Mouse (Mus musculus): ENCODE measurements around the gene Slc16a3.

The Slc16a3 gene

DNA sequence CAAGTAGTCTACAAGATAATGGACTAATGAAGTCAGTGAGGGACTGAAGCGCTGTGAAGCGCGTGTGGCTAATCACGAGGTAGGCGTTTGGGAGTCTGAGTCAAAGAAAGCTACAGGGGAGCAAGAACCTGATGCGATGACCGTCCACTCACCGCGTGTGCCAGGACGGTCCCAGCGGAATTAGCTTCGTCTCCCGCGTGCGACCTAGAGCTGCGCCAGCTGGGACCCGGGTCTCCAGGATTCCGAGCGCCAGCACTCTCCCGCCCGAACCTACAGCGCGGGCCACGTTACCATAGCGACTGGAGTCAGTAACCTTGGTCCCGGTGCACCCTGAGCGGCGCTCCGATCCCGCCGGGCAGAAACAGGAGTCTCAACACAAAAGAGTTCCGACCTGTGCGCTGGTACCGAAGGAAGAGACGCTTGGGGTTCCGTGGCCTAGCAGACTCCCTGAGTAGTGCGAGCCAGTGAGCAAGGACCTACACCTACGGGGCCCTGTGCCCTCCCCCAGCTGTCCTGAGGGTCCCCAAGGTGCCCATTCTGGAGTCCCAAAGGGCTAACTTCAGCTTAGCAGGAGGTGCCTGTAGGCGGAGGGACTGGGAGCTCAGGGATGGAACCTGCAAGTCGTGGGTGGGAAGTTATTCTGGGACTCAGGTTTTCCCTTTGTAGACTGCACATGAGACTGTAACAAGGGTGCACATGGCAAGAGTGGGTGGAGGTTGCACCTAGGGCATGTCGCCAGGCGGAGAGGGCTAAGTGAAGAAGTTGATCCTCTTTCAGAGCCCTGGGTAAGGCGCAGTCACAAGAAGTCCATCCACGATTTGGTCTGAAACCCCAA, 15.5 kb upstream of the Slc16a3 start, which contains the start of gene Ccdc57:
TSS of gene Ccdc57 (minus strand) at position 309 of the 835 bp plus-strand sequence.
- H3K36me3 ChIP-seq (ENCODE audit: control insufficient read depth, insufficient read depth, low read length, poor library complexity, severe bottlenecking) = no peaks in the 10 kb centered on the region
- DNase-seq (ENCODE audit: low read depth, low spot score) = peak; percentile 81
- no peaks in the 10 kb centered on the region for H3K27me3 ChIP-seq (ENCODE audit: control insufficient read depth, insufficient read depth, low read length, poor library complexity, severe bottlenecking)

DNA sequence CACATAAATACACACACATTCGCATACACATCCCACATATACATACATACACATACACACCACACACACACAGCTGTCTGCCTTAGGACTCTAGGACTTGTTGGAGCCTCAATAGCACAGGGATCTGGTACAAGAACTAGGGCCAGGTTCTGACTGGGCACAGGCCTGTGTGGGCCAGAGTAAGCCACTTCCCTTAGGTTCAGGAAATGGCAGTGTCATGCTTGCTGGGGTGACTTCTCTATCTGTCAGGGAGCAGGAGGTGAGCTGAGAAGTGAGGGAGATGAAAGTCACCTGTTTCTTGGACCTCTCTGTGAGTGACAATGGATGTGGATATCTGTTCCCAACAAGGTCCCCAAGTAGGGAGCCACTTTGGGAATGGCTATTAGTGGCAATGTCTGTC, 10.3 kb upstream of the Slc16a3 start:
- DNase-seq (ENCODE audit: low read depth, low spot score) = no peak
- no peaks in the 10 kb centered on the region for H3K27me3 ChIP-seq (ENCODE audit: control insufficient read depth, insufficient read depth, low read length, poor library complexity, severe bottlenecking)

DNA sequence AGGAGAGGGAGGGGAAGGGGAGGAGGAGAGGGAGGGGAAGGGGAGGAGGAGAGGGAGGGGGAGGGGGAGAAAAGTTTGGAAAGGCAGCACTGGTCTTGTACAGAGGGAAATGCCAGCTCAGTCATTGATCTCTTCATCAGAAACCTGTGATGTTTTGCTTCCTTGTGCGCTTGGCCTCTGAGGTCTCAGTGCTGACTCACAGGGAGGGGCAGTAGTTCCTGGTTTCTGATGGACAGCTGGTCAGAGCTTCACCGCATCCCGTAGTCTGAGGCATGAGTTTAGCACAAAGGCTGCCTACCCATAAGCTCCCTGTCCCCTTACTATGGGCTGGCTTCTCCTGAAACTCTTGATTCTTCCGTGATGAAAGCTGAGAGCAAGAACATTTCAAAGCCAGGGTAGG, 9.5 kb upstream of the Slc16a3 start:
- Histone ChIP-seq H3K27me3 (ENCODE audit: control insufficient read depth, insufficient read depth, low read length, poor library complexity, severe bottlenecking) (no peaks in the 10 kb centered on the region), H3K36me3 (ENCODE audit: control insufficient read depth, insufficient read depth, low read length, poor library complexity, severe bottlenecking) (no peaks in the 10 kb centered on the region)
- no peak for DNase-seq (ENCODE audit: low read depth, low spot score)

More for the DNA sequence above, 10.3 kb upstream of the Slc16a3 start:
- no peaks in the 10 kb centered on the region for H3K36me3 ChIP-seq (ENCODE audit: control insufficient read depth, insufficient read depth, low read length, poor library complexity, severe bottlenecking)

DNA sequence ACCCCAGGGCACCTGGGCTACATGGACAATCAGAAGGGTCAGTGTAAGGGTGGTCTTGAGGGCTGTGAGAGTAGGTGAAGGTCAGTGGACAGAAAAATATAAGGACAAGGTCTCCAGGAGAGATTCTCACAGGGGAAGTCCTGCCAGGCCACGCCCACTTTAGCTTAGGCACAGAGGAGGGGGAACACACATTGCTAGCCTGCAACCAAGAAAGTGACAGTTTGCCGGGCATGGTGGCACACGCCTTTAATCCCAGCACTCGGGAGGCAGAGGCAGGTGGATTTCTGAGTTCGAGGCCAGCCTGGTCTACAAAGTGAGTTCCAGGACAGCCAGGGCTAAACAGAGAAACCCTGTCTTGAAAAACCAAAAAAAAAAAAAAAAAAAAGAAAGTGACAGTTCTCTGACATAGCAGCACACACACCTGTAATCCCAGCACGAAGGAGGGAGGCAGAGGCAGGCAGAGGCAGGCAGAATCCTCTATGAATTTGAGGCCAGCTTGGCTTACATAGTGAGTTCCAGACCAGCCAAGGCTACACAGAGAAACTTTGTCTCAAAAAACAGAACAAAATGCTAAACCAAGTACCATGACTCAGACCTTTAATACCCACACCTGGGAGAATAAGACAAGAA, 8.5 kb upstream of the Slc16a3 start:
- DNase-seq (ENCODE audit: low read depth, low spot score) = no peak
- H3K27me3 ChIP-seq (ENCODE audit: control insufficient read depth, insufficient read depth, low read length, poor library complexity, severe bottlenecking) = no peaks in the 10 kb centered on the region
- no peaks in the 10 kb centered on the region for H3K36me3 ChIP-seq (ENCODE audit: control insufficient read depth, insufficient read depth, low read length, poor library complexity, severe bottlenecking)

DNA sequence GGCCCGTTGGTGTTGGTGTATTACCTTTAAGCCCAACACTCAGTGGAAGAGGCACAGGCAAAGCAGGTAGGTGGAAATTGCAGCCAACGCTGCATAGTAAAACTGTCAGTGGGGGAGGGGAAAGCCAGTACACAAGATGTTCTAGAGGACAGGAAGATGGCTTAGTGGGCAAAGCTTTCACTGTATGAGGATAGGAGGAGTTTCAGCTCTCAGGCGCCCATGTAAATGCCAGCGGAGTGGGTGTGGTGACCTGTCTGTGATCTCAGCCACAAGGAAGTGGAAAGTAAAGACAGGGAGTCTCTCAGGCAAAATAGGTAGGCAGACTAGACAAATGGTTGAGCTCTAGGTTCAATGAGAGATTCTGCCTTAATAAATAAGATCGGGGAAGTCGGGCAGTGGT, 7.3 kb upstream of the Slc16a3 start:
- DNase-seq (ENCODE audit: low read depth, low spot score) = no peak
- H3K27me3 ChIP-seq (ENCODE audit: control insufficient read depth, insufficient read depth, low read length, poor library complexity, severe bottlenecking) = no peaks in the 10 kb centered on the region
- no peaks in the 10 kb centered on the region for H3K36me3 ChIP-seq (ENCODE audit: control insufficient read depth, insufficient read depth, low read length, poor library complexity, severe bottlenecking)

DNA sequence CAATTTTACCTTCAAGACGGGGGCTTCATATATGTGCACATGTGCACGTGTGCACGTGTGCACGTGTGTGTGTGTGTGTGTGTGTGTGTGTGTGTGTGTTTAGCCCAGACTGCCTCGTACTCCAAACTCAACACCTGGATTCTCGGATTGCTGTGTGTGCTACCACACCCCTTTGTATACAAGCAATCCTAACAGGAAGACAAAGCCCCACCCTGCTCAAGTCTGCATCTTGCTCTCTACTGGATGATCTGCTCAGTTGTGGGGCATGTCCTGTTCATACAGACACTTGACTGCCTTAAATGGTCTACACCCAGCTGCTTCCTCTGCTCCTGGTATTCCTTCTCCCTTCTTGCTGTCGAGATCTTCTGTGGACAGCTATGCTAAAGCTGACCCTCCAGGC, 3.0 kb upstream of the Slc16a3 start:
- Histone ChIP-seq H3K27me3 (ENCODE audit: control insufficient read depth, insufficient read depth, low read length, poor library complexity, severe bottlenecking) (no peaks in the 10 kb centered on the region), H3K36me3 (ENCODE audit: control insufficient read depth, insufficient read depth, low read length, poor library complexity, severe bottlenecking) (no peaks in the 10 kb centered on the region)
- DNase-seq (ENCODE audit: low read depth, low spot score) = no peak

DNA sequence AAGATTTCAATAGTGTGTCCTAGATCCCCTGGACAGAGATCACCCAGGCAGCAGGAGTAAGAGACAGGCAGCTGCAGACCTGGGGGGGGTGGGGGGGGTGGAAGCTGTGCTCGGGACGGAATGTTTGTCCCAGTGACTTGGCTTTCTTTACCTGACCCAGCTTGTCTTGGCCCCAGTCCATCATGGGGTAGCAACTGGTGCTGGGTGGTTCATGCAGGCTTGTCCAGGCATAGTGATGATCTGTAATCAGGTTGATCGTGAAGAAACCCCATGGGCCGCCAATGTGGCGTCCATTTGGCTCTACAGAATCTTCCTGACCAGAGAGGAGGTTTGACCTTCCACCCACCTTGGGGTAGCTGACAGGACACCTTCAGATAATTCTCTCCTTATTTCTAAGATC, 2.4 kb upstream of the Slc16a3 start:
- no peak for DNase-seq (ENCODE audit: low read depth, low spot score)
- no peaks in the 10 kb centered on the region for H3K27me3 ChIP-seq (ENCODE audit: control insufficient read depth, insufficient read depth, low read length, poor library complexity, severe bottlenecking)
- no peaks in the 10 kb centered on the region for H3K36me3 ChIP-seq (ENCODE audit: control insufficient read depth, insufficient read depth, low read length, poor library complexity, severe bottlenecking)

DNA sequence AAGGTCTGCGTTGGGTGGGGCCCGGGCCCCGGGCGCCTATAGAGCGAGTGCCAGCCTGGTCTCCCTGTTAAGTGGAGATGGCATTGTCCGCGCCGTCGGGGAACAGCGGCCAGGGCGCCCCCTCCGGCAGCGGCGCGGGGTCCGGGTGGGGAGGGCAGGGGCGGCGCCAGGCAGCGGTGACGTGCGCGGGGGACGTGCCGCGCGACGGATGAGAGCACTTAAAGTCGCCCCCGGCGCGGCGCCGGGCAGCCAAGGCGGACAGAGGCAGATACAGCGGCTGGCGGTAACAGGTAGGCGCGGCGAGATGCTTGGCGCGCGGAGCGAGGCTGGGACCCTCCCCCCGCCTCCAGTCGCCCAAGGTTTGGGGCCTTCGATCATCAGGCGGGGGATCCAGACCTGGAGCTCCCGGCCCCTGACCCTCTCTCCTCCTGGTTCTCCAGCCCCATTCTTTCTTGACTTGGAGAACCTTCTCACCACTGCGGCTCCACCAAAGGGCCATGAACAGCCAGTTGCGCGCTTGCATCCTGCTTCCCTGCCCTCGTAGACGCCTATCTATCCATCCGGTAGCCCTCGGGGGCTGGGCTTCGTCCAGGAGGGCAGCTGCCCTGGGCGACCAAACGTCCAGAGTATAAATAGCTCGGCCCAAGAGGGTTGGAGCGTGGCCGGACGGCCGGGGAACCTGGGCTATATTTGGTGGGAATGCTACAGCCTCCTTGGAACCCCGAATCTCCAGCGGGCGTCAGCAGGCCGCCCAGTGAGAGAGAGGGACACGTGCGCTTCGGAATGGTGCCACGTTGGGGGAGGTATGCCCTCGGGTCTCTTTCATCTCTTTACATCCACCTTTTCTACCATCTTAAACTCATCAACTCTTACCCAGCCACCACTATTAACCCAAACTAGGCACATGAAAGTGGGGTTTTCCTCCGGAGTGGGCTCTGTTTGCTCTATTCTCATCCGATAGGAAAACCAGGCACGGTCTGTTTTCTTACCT, 876 bp downstream of the Slc16a3 start:
- H3K27me3 ChIP-seq (ENCODE audit: control insufficient read depth, insufficient read depth, low read length, poor library complexity, severe bottlenecking) = no peaks in the 10 kb centered on the region
- DNase-seq (ENCODE audit: low read depth, low spot score) = peak; percentile 53
- no peaks in the 10 kb centered on the region for H3K36me3 ChIP-seq (ENCODE audit: control insufficient read depth, insufficient read depth, low read length, poor library complexity, severe bottlenecking)

DNA sequence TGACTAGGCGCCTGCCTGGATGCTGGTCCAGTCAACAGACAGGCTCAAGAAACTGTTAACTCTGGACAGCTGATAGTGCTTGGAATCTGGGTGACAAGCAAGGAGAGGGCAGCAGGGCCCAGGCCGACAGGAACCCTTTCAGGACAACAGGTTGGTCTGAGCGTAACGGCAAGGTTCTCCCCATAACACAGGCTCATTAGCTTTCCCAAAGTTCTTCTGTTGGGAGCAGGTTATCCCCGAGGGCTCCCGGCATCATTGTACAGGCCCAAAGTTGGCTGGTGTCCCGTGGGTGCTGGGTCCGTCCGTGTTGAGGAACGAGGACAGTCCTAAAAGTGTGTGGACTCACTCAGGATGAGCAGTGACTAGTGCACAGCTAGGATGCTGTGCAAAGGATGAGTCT, 1.6 kb downstream of the Slc16a3 start:
- Histone ChIP-seq H3K27me3 (ENCODE audit: control insufficient read depth, insufficient read depth, low read length, poor library complexity, severe bottlenecking) (no peaks in the 10 kb centered on the region), H3K36me3 (ENCODE audit: control insufficient read depth, insufficient read depth, low read length, poor library complexity, severe bottlenecking) (no peaks in the 10 kb centered on the region)
- no peak for DNase-seq (ENCODE audit: low read depth, low spot score)

DNA sequence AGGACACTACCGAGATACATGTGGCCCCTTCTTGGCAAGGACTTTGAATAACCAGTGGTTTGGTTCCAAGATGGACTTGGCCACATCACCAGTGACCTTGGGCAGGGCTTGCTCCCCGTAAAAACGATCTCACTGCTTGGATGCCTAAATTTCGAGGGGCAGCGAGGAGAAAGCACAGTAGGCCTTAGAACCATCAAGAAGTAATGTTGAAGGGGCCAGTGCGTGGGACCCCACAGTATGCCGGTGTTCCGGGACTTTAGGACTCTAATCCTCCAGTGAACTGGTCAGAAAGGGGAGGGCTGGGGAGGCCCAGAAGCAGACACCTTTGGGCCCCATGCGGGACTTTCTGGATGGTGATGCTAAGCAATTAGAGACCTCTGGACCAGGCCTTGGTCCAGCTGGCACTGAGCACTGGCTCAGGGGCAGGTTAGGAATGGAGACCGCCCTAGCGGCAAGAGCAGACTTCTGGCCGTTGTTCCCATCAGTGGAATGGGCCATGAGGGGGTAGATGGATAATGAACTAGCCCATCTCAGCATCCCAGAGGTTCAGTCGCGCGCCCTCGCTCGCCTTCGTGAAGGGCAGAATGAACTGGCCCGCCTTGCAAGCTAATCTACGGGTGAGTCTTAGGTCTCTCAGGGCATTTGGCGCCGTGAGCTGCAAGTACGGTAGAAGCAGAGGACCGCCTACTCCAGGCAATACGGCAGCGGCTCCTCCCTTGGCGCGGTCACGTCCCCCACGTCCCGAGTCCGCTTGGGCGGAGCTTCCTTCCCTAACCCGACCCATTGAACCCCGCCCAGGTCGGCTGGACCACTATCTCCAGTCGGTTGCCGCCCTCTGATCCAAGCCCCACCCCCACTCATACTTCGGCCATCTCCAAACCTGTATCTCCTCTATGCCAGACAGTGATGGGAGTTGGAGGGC, 2.3 kb downstream of the Slc16a3 start:
- Histone ChIP-seq H3K27me3 (ENCODE audit: control insufficient read depth, insufficient read depth, low read length, poor library complexity, severe bottlenecking) (no peaks in the 10 kb centered on the region), H3K36me3 (ENCODE audit: control insufficient read depth, insufficient read depth, low read length, poor library complexity, severe bottlenecking) (no peaks in the 10 kb centered on the region)
- peak; percentile 67 for DNase-seq (ENCODE audit: low read depth, low spot score)

DNA sequence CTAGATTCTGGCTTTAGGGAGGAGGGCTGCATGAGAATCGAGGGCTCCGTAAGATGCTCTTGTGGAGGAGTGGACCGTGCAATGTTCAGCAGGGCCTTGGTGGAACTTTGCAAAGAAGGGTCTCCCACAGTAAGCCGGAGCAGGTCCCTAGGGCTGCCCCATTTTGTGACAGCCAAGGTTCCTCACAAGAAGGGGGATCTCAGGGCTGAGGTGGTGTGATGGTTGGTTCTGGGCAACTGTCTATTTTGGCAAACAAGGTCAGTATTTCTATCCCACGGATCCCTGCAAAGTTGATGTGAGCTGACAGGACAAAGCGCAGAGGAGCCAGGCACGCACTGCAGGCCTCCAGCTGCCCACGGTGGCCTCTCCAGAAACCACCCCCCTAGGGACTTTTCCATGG, 3.0 kb downstream of the Slc16a3 start:
- no peaks in the 10 kb centered on the region for H3K36me3 ChIP-seq (ENCODE audit: control insufficient read depth, insufficient read depth, low read length, poor library complexity, severe bottlenecking)
- H3K27me3 ChIP-seq (ENCODE audit: control insufficient read depth, insufficient read depth, low read length, poor library complexity, severe bottlenecking) = no peaks in the 10 kb centered on the region
- no peak for DNase-seq (ENCODE audit: low read depth, low spot score)

DNA sequence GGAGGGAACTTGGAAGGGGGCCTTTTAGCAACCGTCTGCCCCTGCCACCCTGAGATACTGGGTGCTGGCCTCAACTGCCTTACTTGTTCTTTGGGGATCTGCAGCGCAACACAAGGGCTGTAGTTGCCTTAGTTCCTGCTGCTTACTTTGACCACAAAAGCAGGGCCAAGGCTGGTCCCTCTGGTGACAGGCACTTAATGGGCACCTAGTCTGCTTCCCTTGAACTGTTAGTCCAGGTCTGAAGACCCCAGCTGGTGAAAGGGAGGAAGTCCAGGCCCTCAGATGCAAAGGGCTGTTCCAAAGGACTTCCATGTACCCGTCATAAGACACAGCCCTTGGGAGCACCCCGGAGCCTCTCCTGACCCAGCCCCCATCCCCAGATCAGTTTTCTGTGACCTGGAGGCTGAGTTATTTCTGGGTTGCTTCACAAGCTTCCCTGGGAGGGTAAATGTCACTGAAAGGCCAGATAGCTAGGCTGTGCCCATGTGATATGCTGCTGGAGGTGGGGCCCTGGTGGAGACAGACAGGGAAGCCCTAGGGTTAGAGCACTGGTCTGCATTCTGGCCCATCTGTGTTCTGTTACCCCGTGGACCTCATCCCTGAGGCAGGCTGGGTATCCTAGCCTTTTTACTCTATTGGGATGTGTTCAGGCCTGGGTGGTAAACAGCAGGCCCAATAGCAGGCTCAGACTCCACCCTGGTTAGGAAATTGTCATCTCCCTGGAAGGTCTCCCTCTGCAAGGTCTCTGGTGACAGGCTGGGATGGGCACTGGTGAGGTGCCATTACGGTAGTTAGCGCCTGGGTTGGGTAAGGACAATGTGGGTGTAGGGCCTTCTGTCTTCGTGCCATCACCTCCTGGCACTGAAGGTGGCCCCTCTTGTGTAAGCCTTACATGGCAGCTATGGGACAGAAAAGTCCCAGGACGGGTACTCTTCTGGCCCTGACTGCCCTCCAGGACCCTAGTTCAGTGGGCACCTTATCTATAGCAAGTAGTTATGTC, 3.8 kb downstream of the Slc16a3 start:
- DNase-seq (ENCODE audit: low read depth, low spot score) = no peak
- Histone ChIP-seq H3K36me3 (ENCODE audit: control insufficient read depth, insufficient read depth, low read length, poor library complexity, severe bottlenecking) (no peaks in the 10 kb centered on the region), H3K27me3 (ENCODE audit: control insufficient read depth, insufficient read depth, low read length, poor library complexity, severe bottlenecking) (no peaks in the 10 kb centered on the region)

DNA sequence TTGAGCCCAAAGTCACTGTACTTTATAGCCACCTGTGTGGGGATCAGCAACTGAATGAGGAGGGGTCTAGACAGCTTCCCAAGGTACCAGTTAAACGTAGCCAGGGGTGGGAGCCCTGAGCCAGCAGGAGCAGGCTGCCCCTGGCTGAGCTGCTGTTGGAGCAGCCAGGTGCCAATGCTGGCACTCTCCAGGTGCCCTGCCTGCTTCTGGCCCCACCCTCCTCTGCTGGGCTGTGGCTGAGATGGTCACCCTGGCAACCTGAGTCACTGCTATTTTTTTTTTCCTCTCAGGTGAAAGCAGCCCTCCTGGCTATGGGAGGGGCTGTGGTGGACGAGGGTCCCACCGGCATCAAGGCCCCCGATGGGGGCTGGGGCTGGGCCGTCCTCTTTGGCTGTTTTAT, 6.7 kb downstream of the Slc16a3 start:
- H3K27me3 ChIP-seq (ENCODE audit: control insufficient read depth, insufficient read depth, low read length, poor library complexity, severe bottlenecking) = no peaks in the 10 kb centered on the region
- no peaks in the 10 kb centered on the region for H3K36me3 ChIP-seq (ENCODE audit: control insufficient read depth, insufficient read depth, low read length, poor library complexity, severe bottlenecking)
- no peak for DNase-seq (ENCODE audit: low read depth, low spot score)
